8 mouse cellular contexts compared by ENCODE assay signal in the genomic region with DNA sequence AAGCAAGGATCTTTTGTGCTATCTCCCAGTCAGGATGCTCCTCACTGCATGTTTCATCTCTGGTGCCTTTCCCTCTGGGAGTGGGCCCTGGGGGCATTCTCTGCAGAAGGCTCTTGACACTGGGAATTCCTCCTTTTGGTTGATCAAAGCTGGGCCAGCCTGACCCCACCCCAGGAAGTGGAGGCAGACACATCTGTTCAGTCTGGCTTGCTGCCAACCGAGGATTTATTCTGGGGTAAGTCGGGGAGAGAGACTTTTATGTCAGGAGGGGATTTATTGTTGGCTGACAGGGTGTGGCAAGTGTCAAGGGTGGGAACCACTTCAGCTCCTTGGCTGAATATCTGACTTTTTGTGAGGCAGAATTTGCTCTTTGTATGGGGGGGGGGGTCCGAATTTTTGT.
DNase-seq lines count a peak whose midpoint lies in the region; ATAC-seq and TF ChIP-seq lines count a peak whose summit lies in the region.

No protein-coding gene starts in this region.

- intact Hi-C loops in heart, postnatal 10 days (cut with DNase I): no loop called here
- intact Hi-C loops in left cerebral cortex, postnatal 14 days (cut with DNase I): no loop called here

- no peak overlapping the region for H3K4me2 ChIP-seq in forebrain, embryonic 12.5 days
- H3K4me2 ChIP-seq in forebrain, embryonic 16.5 days (ENCODE audit: low read length): no peak overlapping the region
- H3K4me2 ChIP-seq in midbrain, postnatal 0 days (ENCODE audit: low read depth, low read length, poor library complexity, severe bottlenecking): no peak overlapping the region

- peak; percentile 63 for ATAC-seq in forebrain, embryonic 12.5 days (ENCODE audit: low FRiP score)
- no peak for ATAC-seq in forebrain, embryonic 16.5 days
- no peak for ATAC-seq in midbrain, postnatal 0 days (ENCODE audit: low FRiP score)

- no peak overlapping the region for H3K27ac ChIP-seq in forebrain, embryonic 12.5 days
- no peak overlapping the region for H3K27ac ChIP-seq in forebrain, embryonic 16.5 days (ENCODE audit: low read length)
- no peak overlapping the region for H3K27ac ChIP-seq in midbrain, postnatal 0 days (ENCODE audit: low read depth, low read length)

- TF ChIP-seq CTCF in midbrain, postnatal 0 days (IDR thresholded peaks at IDR 0.05): no peak

- peak; percentile 7 for DNase-seq in right cerebral cortex, postnatal 14 days
- no peak for DNase-seq in right cerebral cortex, postnatal 25 days
- DNase-seq in heart, postnatal 10 days: peak; percentile 10 to 25
- peak; percentile 42 for DNase-seq in midbrain, postnatal 0 days (ENCODE audit: low spot score)
- no peak for DNase-seq in left cerebral cortex, postnatal 14 days (ENCODE audit: low spot score in 2 of 2)
- no peak for DNase-seq in cerebellum, adult 8-10 months

- H3K9me3 ChIP-seq in forebrain, embryonic 12.5 days: no peaks in the 10 kb centered on the region
- H3K9me3 ChIP-seq in forebrain, embryonic 16.5 days (ENCODE audit: control insufficient read depth, low read length): no peaks in the 10 kb centered on the region; the same call in 1 of the 2 replicates
- H3K9me3 ChIP-seq in midbrain, postnatal 0 days (ENCODE audit: low read length): no peaks in the 10 kb centered on the region

- H3K27me3 ChIP-seq in forebrain, embryonic 12.5 days: no peaks in the 10 kb centered on the region
- H3K27me3 ChIP-seq in forebrain, embryonic 16.5 days (replicated peaks; ENCODE audit: control insufficient read depth, insufficient read depth, low read length): no peaks in the 10 kb centered on the region
- H3K27me3 ChIP-seq in midbrain, postnatal 0 days (ENCODE audit: insufficient read depth, low read length): no peaks in the 10 kb centered on the region

- no peaks in the 10 kb centered on the region for H3K36me3 ChIP-seq in forebrain, embryonic 12.5 days (replicated peaks)
- no peaks in the 10 kb centered on the region for H3K36me3 ChIP-seq in forebrain, embryonic 16.5 days (ENCODE audit: control insufficient read depth, insufficient read depth)
- H3K36me3 ChIP-seq in midbrain, postnatal 0 days (ENCODE audit: insufficient read depth, low read length): no peaks in the 10 kb centered on the region

- H3K4me3 ChIP-seq in forebrain, embryonic 12.5 days (replicated peaks): no peak overlapping the region
- H3K4me3 ChIP-seq in forebrain, embryonic 16.5 days (replicated peaks; ENCODE audit: low read length): no peak overlapping the region
- H3K4me3 ChIP-seq in midbrain, postnatal 0 days (ENCODE audit: low read depth, low read length): no peak overlapping the region

- no peak overlapping the region for H3K9ac ChIP-seq in forebrain, embryonic 12.5 days
- H3K9ac ChIP-seq in forebrain, embryonic 16.5 days (replicated peaks; ENCODE audit: low read depth, low read length): no peak overlapping the region
- no peak overlapping the region for H3K9ac ChIP-seq in midbrain, postnatal 0 days (replicated peaks; ENCODE audit: low read length, poor library complexity, severe bottlenecking)

- WGBS in forebrain, embryonic 12.5 days: 41% methylated on average over 3 of the region's 3 CpGs
- 15% methylated on average over 3 of the region's 3 CpGs for WGBS in forebrain, embryonic 16.5 days
- WGBS in midbrain, postnatal 0 days: 11% methylated on average over 3 of the region's 3 CpGs

- H3K4me1 ChIP-seq in forebrain, embryonic 12.5 days: peaks cover 6% of the 10 kb centered on the region
- no peaks in the 10 kb centered on the region for H3K4me1 ChIP-seq in forebrain, embryonic 16.5 days (replicated peaks; ENCODE audit: control insufficient read depth, insufficient read depth, low read length)
- H3K4me1 ChIP-seq in midbrain, postnatal 0 days (ENCODE audit: insufficient read depth, low read length): no peaks in the 10 kb centered on the region

Comparison
In these comparisons a context has a peak if more than half of its experiments do, and no peak if none do; other contexts are left out.
1. DNase-seq: peak in right cerebral cortex, postnatal 14 days (single experiment), heart, postnatal 10 days (2 of 2) and midbrain, postnatal 0 days (single experiment); none in right cerebral cortex, postnatal 25 days (single experiment), left cerebral cortex, postnatal 14 days (0 of 2) and cerebellum, adult 8-10 months (single experiment).